Mouse (Mus musculus): Measurements from ENCODE around the gene Dmkn.
"Not testable (repeated sequence)": the region's sequence is repeated elsewhere in the genome, so short reads cannot be mapped to it uniquely, and the experiment has no call there.

The Dmkn gene

GRCm38 (mm10) chr7:30763456-30763855 lies at the start of gene Dmkn:
Gene Dmkn, plus strand, starts transcription at chr7:30763756.
- DNase-seq = no peak

- DNase-seq = peak; percentile 34 to 47
Observed at GRCm38 (mm10) chr7:30717006-30717715, 46.4 kb upstream of the Dmkn start.

- no peak for DNase-seq
Observed at GRCm38 (mm10) chr7:30717716-30718046, 45.9 kb upstream of the Dmkn start.

GRCm38 (mm10) chr7:30719669-30720068 lies 43.9 kb upstream of the Dmkn start:
- DNase-seq = no peak

GRCm38 (mm10) chr7:30721286-30721685 lies 42.3 kb upstream of the Dmkn start:
- no peak for DNase-seq

GRCm38 (mm10) chr7:30723274-30723953 lies 40.1 kb upstream of the Dmkn start:
- no peak for DNase-seq

GRCm38 (mm10) chr7:30728214-30728613 lies 35.3 kb upstream of the Dmkn start:
- DNase-seq = no peak

- DNase-seq = peak in 1 of 2 experiments; percentile 17
Observed at GRCm38 (mm10) chr7:30728739-30729395, 34.7 kb upstream of the Dmkn start.

GRCm38 (mm10) chr7:30729396-30730063 lies 34.0 kb upstream of the Dmkn start, which contains the start of gene Tmem147:
Gene Tmem147, minus strand, starts transcription at chr7:30729540.
- peak; percentile 98 to 99 for DNase-seq

- not testable (repeated sequence) for DNase-seq
Observed at GRCm38 (mm10) chr7:30730064-30730722, 33.4 kb upstream of the Dmkn start.

GRCm38 (mm10) chr7:30736211-30736610 lies 27.3 kb upstream of the Dmkn start:
- no peak for DNase-seq

- not testable (repeated sequence) for DNase-seq
Observed at GRCm38 (mm10) chr7:30742570-30742969, 21.0 kb upstream of the Dmkn start.

GRCm38 (mm10) chr7:30743617-30744016 lies 19.9 kb upstream of the Dmkn start, which contains the start of gene Gapdhs:
Gene Gapdhs, minus strand, starts transcription at chr7:30743681.
- DNase-seq = not testable (repeated sequence)

GRCm38 (mm10) chr7:30744022-30744598 lies 19.4 kb upstream of the Dmkn start:
- peak; percentile 41 to 62 for DNase-seq

- no peak for DNase-seq
Observed at GRCm38 (mm10) chr7:30747525-30748204, 15.9 kb upstream of the Dmkn start.

GRCm38 (mm10) chr7:30749824-30750606 lies 13.5 kb upstream of the Dmkn start:
- no peak for DNase-seq

- DNase-seq = no peak
Observed at GRCm38 (mm10) chr7:30751086-30751669, 12.4 kb upstream of the Dmkn start, which contains the start of gene Sbsn. Gene Sbsn, plus strand, starts transcription at chr7:30751471.

- DNase-seq = no peak
Observed at GRCm38 (mm10) chr7:30757001-30757400, 6.6 kb upstream of the Dmkn start.

GRCm38 (mm10) chr7:30758853-30759252 lies 4.7 kb upstream of the Dmkn start:
- peak; percentile 36 to 68 for DNase-seq

- no peak for DNase-seq
Observed at GRCm38 (mm10) chr7:30761769-30762352, 1.7 kb upstream of the Dmkn start.

Data from kidney, postnatal 36 days (tissue).